Mouse (Mus musculus) kidney, postnatal 4 days (tissue): ENCODE results near the gene Mrpl52.

Experiments
- DNase-seq, 2 experiments: peaks; one replicate each; pipeline ENCODE4 v3.0.0; 2021; ENCODE audit warnings: mixed read lengths in 2 of 2

Gene Mrpl52

DNA sequence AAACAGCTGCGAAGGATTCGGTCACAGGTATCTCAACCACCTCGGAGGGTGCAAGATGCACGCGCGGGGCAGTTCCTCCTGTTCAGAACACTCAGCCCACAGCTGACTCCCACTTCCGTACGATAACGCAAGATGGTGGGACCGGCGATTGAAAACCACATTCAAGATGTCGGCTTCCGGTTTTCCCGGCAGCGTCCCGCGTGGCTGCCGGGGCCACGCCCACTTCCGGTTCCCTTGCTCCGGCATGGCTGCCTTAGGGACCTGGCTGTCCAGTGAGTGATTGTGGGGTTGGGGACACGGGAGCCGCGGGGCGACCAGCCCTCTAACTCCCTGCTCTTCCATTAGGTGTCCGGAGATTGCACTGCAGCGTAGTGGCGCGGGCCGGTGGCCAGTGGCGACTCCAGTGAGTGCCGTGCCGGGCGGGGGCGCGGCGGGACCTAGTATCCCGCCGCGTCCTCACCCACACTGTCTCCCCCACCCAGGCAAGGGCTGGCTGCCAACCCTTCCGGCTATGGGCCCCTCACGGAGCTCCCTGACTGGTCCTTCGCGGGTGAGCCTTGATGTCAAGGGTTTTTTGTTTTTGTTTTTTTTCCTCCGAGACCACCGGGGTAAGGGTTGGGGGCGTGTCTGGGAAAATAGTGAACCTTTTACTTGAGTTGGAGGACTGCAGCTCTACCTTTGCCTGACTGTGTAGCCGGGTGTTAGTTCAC, at the start of gene Mrpl52:
Gene Mrpl52, plus strand, starts transcription at position 221 of the 710 bp plus-strand sequence.
- DNase-seq = peak; percentile 96 to 97

DNA sequence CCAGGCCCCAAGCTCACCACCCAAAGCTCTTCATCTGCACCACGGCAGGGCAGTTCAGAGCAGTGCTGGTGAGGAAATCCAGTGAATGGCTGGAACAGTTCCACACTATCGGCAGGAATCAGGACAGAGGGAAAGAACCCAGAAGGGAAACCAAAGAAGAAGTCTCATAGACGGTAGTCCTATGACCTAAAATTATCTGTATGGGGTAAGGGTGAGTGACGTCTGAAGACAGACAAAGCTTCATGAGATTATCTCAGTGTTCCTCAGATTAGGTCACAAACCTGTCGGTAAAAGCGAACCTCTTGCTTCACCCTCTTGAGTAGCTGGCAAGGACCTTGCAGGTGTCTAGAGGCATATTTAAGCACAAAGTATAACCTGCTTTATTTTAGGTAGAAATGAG, 49.5 kb upstream of the Mrpl52 start:
- DNase-seq = no peak

DNA sequence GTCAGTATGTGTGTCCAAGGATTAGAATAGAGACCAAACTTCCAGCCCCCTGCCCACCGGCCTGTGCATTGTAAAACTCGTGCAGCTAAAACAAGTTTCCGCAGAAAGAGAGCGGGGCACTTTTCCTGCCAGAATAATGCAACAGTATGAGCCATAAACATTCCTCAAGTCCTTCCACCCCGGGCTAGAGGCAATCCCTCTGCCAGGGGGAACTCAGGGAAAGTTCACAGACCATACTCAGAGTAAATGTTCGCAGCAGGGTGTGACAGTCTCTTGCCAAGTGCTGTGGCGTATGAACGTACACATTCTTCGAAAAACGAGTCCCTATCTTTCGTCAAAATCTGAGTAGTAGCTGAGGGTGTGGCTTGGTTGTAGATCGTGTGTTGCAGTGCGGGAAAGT, 47.1 kb upstream of the Mrpl52 start:
- no peak for DNase-seq

DNA sequence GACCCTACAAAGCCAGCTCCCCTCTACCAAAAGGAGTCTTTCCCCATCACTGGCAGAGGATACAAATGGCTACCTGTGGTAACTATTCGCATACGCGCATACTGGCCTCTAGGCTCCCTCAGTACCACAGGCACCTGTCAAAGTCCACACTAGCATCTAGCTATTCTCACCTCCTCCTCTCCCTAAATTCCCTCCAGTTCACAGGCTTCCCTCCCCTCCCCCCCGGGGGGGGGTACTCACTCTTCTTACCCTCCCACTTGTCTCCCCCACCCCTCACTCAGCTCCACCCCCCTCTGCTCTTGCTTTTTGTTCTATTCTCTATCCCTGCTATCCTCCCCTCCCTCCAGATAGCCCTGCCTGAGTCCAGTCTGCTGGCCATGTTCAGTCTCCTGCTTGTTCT, 46.1 kb upstream of the Mrpl52 start:
- no peak for DNase-seq

DNA sequence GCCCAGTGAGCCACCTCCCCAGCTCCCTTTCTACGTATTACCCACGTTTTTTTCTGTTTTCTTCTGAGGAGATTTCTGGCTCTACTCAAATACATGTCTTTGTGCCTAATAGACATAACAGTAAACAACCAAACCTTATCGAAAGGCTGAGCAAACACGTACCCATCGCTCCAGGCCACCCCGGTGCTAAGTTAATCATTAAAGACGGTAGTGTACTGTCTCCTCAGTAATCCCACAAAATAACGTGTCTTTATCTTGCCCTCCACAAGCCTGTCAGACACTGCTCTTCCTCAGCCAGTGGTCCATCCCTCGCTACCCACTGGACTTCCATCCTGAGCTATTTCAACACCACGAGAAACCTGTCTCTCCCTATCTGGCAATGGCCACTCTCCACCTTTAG, 44.9 kb upstream of the Mrpl52 start:
- no peak for DNase-seq

DNA sequence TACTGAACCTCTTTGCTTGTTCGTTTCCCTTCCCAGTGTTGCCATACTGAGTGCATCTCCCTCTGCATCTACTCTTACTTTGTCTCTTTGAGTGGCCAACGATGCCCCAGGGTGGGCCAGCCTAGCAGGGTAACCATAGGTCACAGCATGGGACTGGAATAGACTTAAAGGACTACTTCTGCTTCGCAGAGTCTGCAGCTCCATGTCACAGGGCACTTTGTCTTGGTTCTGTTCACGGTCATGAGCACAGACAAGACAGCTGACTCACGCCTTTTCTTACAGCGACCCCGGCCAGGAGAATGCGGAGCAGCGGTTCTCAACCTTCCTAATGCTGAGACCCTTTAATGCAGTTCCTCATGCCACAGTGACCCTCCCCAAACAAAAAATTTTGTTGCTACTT, 44.1 kb upstream of the Mrpl52 start:
- DNase-seq = no peak

DNA sequence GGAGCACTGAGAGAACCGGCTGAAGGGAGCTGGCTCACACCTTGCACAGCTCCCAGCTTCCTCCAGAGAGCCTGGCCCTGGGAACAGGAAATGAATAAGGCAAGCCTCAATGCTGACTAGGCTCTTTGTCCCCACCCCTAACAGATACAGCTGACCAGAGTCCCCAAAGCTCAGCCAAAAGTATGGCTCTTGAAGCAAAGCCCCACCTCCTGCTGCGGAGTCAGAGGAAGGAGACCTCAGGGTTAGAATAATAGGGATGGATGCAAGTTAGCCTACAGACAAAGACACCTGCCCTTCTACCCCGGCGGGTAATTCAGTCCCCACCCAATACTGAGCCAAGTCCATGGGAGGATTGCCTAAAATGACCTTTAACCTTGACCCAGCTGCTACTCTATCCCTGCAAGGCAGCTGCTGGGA, 43.3 kb upstream of the Mrpl52 start:
- no peak for DNase-seq

DNA sequence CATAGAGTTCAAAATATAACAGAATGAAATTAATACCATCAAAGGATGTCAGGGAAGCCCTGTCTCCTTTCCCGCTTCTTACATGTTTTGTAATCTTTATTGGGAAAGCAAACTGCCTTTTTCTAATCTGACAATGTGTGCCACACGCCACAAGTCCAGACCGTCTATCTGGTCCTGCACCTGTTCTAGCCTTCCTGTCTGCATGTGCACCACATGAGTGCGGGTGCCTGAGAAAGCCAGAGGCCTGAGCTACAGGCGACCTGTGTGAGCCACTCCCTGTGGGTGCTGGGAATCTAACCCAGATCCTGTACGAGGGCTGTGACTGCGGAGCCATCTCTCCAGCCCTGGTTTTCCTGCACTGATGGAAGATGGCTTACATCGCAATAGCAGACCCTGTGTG, 42.3 kb upstream of the Mrpl52 start:
- DNase-seq = no peak

DNA sequence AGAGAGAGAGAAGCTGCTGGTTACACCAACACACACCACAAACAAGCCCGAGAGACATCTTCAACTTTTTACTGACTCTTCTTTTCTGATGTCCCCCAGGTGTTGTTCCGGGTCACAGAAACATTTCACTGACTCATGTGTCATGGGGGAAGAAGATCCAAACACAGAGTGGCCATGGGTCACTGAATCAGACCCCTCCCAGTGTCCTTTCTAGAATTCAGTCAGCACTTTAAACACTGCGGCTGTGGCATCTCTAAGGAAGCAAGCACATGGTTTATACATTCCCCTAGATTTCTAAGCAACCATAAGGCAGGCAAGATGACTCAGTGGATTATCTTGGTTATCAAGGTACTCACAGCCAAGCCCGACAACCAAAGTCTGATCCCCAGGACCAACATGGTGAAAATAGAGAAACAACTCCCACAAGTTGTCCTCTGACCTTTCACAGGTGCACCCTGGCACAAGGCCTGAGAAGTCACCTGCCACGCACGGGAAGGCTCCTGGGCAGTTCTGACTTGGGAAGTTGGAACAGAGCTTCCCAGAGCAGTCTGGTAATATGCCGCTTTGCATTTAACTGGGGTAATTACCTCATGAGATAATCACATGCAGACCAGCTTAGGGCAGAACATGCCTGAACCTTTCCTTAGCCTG, 40.6 kb upstream of the Mrpl52 start:
- peak; percentile 42 to 49 for DNase-seq

DNA sequence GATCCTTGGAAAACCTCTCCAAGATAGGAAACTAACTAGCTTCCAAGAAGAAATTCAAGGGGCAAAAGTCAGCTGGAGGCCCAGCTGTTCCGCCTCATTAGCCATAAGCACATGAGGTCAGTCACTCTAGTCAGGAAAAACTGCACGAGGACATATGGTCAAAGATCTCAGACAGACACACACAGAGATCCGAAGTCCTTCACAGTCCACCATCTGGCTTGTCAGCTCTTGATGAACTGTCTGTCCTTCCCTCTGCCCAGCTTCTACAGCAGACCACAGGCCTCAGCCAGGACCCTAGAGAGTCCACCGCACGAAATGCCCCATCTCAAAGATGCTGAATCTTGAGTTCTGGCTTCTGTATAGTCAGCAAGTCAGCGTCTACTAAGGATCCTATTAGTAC, 39.2 kb upstream of the Mrpl52 start:
- DNase-seq = peak; percentile 60 to 69

DNA sequence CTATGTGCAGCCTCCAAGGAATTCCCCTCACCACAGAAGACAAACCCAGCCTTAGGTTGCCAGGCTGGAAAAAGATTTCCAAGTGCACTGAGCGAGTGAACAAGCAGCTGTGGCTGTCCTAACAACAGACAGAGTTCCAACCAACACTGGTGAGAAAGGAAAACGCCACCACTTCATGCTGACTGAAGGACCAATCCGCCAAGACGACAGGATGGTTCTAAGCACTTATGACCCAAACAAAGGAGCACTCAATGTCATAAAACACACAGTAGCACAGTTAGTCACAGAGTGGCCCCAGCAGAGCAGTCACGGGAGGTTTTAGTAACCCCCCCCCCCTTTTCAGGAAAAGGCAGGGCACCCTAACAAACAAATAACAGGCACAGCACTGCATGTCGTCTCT, 35.9 kb upstream of the Mrpl52 start:
- no peak for DNase-seq

DNA sequence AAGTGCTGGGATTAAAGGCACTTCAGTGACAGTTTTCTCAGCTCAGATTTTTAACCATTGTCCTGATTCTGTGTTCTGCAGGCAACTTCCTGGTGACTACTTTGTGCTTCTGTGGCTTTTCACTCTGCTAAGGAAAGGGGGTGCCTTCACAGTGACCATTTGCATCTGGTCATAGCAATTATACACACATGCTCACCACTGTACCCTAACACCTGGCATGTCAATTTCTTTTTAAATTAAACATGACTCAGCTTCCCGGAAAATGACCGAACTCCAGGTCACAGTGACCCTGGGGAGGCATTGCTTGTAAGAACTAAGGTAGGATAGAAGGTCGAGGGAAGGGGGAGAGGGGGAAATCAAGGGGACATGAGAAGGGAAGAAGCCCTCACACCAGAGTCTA, 32.9 kb upstream of the Mrpl52 start:
- no peak for DNase-seq

DNA sequence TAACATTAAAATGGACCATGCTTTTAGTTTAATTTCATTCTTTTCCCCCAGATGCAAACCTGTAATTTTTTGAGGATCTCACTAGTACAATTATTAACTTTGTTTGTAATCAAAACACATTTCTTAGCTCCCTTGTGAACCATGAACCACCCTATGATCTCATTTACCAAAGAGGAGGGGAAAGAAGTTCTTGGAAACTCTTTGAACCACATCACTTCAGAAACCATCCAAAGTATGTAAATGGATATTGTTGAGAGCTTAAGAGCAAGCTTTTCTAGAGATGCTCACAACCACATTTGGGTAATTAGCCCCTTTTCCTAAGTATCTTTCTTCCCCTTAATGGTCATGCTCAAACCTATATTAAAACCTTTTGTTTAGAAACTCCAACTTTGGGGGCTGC, 32.4 kb upstream of the Mrpl52 start:
- DNase-seq = no peak

DNA sequence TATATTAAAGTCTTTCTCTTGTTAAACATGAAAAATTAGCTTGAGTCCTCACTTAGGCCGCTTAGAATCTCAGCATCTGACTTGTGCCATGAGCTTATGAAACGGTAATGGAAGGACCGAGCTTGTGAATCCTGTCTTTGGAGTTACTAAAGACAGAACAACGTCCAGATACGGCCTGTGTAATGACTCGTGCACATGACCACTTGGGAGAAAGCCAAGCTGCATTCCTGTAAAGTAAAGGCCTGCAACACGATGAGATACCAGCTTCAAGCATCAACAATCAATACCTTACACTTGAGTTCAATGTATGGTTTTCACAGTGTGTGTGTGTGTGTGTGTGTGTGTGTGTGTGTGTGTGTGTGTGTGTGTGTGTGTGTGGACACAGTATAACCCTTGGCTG, 30.0 kb upstream of the Mrpl52 start:
- DNase-seq = no peak

DNA sequence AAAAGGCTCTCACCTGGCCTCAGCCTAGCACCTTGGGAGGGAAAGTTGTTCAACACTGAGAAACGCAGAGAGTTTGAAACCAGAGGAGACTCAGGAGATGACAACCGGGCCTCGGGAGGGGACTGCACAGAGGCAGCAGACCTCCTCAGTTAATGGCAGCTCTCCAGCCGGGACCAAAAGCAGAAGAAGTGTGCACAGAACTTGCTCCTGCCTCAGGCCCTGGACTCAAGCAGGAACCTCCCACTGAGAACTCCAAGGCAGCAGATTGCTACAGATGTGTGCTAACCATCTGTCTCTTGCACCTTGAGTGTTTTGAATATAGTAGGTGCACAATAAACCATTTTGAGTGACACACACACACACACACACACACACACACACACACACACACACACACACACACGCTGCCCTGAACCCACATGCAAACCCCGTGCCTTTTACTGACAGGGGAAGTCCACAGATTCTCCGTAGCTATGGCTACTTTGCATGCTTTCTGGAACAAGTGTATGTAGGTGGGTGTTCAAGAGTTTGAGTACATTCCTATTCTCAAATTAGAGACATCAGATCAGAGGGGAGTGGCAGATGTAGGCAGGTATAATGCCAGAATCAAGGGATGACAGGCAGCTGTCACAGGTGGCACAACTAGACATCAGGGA, 28.7 kb upstream of the Mrpl52 start:
- DNase-seq = no peak

DNA sequence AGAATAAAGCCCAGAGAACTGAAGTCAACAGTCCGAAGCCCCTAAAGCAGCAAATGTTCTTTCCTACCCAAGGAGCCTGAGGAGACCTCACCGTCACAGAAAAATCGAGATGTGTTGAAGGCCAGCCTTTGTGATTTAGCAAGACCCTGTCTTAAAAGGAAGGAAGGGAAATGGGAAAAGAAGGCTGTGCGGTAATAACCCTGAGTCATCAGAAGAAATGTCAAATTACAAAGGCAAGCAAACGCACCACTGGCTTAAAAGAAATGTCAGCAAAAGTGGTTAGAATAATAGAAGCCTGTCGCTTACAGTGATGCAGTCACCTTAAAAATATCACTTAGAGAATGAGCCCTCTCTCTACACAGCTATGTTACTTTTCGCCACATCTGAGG, 28.2 kb upstream of the Mrpl52 start:
- no peak for DNase-seq

DNA sequence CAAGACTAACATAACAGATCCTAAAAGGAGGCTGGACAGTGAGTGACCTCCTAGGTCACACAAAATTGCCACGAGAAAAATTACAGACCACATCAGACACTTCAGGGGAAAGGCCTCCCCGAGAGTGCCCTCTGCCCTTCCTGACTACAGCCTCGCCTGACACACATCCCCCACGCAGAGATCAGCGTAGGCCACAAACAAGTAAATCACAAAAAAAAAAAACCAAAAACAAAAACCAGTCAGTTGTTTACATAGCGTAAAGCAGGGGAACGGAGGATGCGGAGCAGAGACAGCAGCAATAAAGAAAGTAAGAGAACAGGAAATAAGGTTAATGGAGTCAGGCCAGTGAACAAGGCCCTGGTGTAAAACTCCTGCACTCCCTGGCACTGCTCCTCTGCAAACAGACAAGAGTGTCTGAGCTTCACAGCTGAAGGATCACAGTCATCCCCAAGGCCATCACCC, 27.8 kb upstream of the Mrpl52 start:
- DNase-seq = peak; percentile 68 to 76

DNA sequence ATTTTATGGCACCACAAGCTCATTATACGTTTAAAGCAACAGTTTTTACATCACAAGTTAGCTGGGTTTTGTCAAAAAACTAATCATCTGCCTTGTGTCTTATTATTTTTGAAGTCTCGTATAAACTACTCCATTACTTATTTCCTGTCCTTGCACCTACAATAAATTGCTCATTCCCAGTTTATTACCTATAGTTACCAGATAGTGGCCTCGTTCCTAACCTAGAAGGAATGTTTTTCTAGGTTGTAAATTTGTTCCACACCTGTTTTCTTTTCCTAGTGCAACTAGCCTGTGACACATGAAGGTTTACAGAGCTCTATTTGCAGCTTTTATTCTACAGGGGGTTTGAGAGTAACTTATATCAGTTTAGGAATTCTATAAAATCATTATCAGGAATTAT, 25.0 kb upstream of the Mrpl52 start:
- no peak for DNase-seq

DNA sequence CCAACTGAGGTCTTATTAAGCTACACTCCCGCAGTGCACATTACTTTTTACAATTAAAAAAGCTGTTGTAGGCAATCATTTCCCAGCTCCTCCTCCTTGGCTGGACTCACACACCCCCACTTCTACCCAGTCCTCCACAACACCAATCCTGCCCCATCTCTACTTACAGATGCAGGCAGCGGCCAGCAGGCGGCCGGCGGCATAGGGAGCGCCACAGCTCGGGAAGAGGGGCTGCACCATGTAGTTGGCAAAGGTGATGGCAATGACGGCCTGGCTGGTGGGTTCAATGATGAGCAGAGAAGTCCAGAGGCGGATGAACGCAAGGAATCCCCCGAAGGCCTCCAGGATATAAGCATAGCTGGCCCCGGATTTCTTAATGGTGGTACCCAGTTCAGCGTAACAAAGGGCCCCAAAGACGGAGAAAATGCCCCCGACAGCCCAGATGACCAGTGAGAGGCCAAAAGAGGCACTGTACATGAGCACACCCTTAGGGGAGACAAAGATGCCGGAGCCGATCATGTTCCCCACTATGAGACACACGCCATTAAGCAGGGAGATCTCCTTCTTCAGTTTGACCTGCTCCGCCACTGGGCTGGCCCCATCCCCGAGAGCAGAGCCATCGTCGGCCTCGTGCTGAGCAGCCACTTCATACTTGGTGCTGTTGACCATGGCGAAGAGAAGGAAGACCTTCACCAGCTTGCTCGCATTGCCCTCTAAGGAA, 18.2 kb upstream of the Mrpl52 start:
- peak; percentile 59 to 75 for DNase-seq

DNA sequence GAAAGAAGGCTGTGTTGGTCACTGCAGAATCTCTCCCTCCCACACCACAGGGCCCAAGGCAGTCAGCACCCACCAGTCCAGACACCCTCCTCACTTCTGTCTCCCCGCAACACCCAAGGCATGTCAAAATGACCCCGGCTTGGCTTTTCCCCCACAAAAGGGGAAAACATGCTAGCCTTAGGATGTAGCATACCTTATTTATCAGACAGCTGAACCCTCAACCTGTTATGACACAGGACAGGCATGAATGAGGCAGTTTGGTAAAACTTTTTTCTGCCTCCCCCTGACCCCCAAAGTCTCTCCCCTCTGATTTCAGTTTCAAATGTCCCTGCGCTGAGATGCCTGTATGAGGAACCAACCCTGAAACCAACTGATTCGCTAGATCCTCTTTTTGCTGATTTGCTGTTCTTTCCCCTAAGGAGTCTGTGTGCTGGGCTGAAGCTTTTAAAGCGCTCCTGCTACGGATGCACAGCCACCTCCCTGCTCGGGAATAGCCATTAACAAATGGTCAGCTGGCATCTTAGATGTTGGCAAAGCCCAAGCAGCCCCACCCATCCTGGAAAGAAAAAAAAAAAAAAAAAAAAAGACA, 17.6 kb upstream of the Mrpl52 start:
- no peak for DNase-seq

DNA sequence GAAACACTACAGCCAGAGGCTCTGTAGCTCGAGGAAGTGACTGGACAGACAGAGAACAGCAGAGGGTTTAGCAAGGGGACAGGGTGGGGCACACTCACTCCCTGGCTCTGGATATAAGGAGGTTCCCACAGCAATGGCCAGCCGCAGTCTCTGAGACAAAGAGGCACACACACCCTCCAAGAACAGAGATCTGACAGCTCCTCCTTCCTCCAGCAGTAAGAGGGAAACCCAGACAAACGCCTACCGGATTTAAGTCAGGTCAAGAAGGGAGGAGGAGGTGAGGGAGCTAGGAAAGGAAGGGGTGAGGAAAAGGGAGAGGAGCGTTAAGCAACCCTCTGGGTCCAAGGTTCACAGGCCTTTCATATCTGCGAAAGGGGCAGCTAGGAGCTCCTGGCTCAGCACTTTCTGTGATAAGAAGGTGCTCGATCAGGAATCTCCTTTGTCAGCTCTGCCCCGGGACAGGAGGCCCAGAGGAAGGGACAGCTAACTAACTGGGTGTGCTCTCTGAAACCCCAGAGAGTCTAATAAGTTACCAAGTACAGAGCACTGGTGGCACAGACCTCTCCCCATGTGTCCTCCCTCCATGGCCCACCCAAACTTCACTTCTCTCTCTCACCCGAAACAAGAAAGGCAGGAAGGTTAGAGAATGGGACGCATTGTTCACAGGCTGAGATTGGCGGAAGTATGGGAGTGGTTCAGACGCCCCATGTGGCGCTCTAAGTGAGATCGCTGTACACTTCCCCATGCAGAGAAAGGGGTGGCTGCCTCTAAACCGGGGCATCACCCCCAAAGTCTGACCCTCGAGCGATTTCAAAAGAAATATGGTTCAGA, 16.5 kb upstream of the Mrpl52 start:
- peak in 1 of 2 experiments; percentile 48 for DNase-seq

DNA sequence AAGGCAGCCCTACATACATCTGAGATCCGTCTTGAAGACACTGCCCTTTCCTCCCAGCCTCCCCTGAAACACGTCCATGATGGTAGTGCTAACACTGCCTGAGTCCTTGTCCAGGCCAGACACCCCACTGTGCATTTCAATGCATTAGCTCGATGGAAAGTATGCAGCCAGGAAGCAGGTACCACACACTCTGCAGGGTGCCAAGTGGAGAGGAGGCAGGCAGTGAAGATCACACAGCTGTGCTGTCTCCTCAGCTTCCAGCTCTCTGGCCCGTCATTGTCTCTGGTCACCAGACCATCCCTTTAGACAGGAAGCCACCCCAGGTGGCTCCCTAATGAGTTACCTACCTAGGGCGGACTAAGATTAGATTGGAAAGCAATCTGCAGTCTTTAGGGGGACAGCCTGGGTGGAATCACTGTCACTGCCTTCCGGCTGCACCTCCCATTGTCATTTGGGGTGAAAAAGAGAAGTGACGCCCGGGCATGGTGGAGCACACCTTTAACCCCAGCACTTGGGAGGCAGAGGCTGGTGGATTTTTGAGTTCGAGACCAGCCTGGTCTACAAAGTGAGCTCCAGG, 14.6 kb upstream of the Mrpl52 start:
- DNase-seq = no peak
